ENCODE assay signal across 19 mouse cellular contexts in the genomic region with DNA sequence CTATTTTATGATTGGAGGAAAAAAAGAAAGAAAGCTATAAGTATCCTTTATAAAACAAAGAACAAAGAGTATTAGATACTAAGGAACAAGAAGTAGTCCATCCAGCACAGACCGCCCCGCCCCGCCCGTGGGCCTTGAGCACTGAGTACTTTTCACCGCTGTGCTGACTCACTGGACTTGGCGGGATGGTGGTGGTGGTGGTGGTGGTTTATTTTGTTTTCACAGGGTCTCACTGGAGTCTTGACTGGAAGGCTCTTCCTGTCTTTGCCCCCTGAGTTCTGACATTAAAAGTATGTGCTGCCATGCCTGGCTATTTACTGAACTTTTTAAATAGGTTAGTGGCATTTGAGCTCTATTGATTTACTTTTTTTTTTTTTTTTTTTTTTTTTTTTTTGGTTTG. TPM values are rescaled to one million over a fixed set of nuclear protein-coding genes. Genes with fewer than 3 reads are reported as not detected.
A peak's percentile ranks its signal among the peaks of the same experiment; 100 is the strongest.
DNase-seq lines count a peak whose midpoint lies in the region; ATAC-seq lines count a peak whose summit lies in the region.
"Had no signal": no experiment of that assay in that cellular context is flagged by ENCODE, and none has a peak within 500 bp of the region (broad histone marks: within the 10 kb centered on the region; RNA-seq: fewer than 3 reads in every experiment).

No protein-coding gene starts in this region.

- DNase-seq in heart, embryonic 10.5 days (ENCODE audit: low spot score), result peak; percentile 62
- no peak for DNase-seq in heart, postnatal 14 days
- DNase-seq in 416B (ENCODE audit: low read depth), result peak; percentile 79
- DNase-seq in MEL-GATA-1-ER (ENCODE audit: extremely low read depth, low read depth), result peak; percentile 17
- no peak for DNase-seq in cerebellum, adult 8-10 months
- DNase-seq: adrenal gland, postnatal 10 days; cerebellum, adult 18-20 months; cerebellum, postnatal 14 days; gastrocnemius, postnatal 14 days; kidney, adult 2 months had no signal

- H3K36me3 ChIP-seq in heart, embryonic 10.5 days, result peaks cover 79% of the 10 kb centered on the region
- peaks cover 49% of the 10 kb centered on the region for H3K36me3 ChIP-seq in neural tube, embryonic 15.5 days

- H3K9ac ChIP-seq in neural tube, embryonic 15.5 days (replicated peaks), result no peak overlapping the region
- H3K9ac ChIP-seq: embryonic facial prominence, embryonic 12.5 days; heart, embryonic 15.5 days; hindbrain, embryonic 14.5 days had no signal

- intact Hi-C loops in heart, postnatal 14 days (cut with DNase I), result no loop called here

- H3K27ac ChIP-seq in heart, embryonic 10.5 days, result no peak overlapping the region
- no peak overlapping the region for H3K27ac ChIP-seq in neural tube, embryonic 15.5 days (replicated peaks)
- H3K27ac ChIP-seq: embryonic facial prominence, embryonic 12.5 days; heart, embryonic 15.5 days; hindbrain, embryonic 10.5 days; hindbrain, embryonic 14.5 days had no signal

- no peak overlapping the region for H3K4me2 ChIP-seq in neural tube, embryonic 15.5 days
- H3K4me2 ChIP-seq: embryonic facial prominence, embryonic 12.5 days; heart, embryonic 15.5 days; hindbrain, embryonic 14.5 days had no signal

- no peaks in the 10 kb centered on the region for H3K4me1 ChIP-seq in heart, embryonic 10.5 days
- H3K4me1 ChIP-seq in neural tube, embryonic 15.5 days, result no peaks in the 10 kb centered on the region
- H3K4me1 ChIP-seq: embryonic facial prominence, embryonic 12.5 days; heart, embryonic 15.5 days; hindbrain, embryonic 10.5 days had no signal

- H3K4me3 ChIP-seq in heart, embryonic 10.5 days, result no peak overlapping the region
- H3K4me3 ChIP-seq in neural tube, embryonic 15.5 days (replicated peaks), result no peak overlapping the region
- H3K4me3 ChIP-seq: embryonic facial prominence, embryonic 12.5 days; heart, embryonic 15.5 days; hindbrain, embryonic 10.5 days had no signal

- no peaks in the 10 kb centered on the region for H3K9me3 ChIP-seq in heart, embryonic 10.5 days
- H3K9me3 ChIP-seq in neural tube, embryonic 15.5 days (replicated peaks), result no peaks in the 10 kb centered on the region
- H3K9me3 ChIP-seq: embryonic facial prominence, embryonic 12.5 days; heart, embryonic 15.5 days; hindbrain, embryonic 10.5 days had no signal

- WGBS in heart, embryonic 10.5 days, result 90% methylated on average over 6 of the region's 6 CpGs
- WGBS in neural tube, embryonic 15.5 days, result 96% methylated on average over 6 of the region's 6 CpGs

- H3K27me3 ChIP-seq in heart, embryonic 10.5 days (ENCODE audit: insufficient read depth, poor library complexity, severe bottlenecking), result no peaks in the 10 kb centered on the region
- H3K27me3 ChIP-seq in neural tube, embryonic 15.5 days (replicated peaks), result no peaks in the 10 kb centered on the region
- H3K27me3 ChIP-seq: embryonic facial prominence, embryonic 12.5 days; heart, embryonic 15.5 days had no signal

- peak; percentile 44; the same call in 1 of the 2 replicates for ATAC-seq in megakaryocyte progenitor cell, adult 5-6 weeks (replicated peaks; ENCODE audit: poor library complexity)
- no peak for ATAC-seq in neural tube, embryonic 15.5 days (ENCODE audit: low FRiP score)
- ATAC-seq: forebrain, embryonic 16.5 days; intestine, embryonic 16.5 days had no signal

RNA-seq across cellular contexts. Expression of gene Pea15a, which starts 23.5 kb away (rescaled TPM):
- polyA plus RNA-seq in heart, embryonic 10.5 days (2016; fragmentation: Nextera tagmentation; extraction: Ambion mirVana), result 115 and 152 TPM in 2 replicates
- 10 to 100 TPM; 71.1 to 77.7 TPM for total RNA-seq in heart, postnatal 14 days (2021)
- total RNA-seq in megakaryocyte progenitor cell, adult 5-6 weeks (2015), result 3.1 and 4.9 TPM in 2 replicates
- total RNA-seq in megakaryocyte progenitor cell, adult 5-6 weeks (2017), result 2.2 and 2.6 TPM in 2 replicates
- 378 and 415 TPM in 2 replicates for polyA plus RNA-seq in neural tube, embryonic 15.5 days (2015; fragmentation: Nextera tagmentation; extraction: Ambion mirVana)

RNA-seq across cellular contexts. Expression of gene Dcaf8, which starts 35.2 kb away (rescaled TPM):
- 110 and 125 TPM in 2 replicates for polyA plus RNA-seq in heart, embryonic 10.5 days (2016; fragmentation: Nextera tagmentation; extraction: Ambion mirVana)
- total RNA-seq in heart, postnatal 14 days (2021), result 100 to 1,000 TPM; 117 to 122 TPM
- 26.0 and 46.0 TPM in 2 replicates for total RNA-seq in megakaryocyte progenitor cell, adult 5-6 weeks (2015)
- total RNA-seq in megakaryocyte progenitor cell, adult 5-6 weeks (2017), result 93.6 and 140 TPM in 2 replicates
- 84.5 and 93.4 TPM in 2 replicates for polyA plus RNA-seq in neural tube, embryonic 15.5 days (2015; fragmentation: Nextera tagmentation; extraction: Ambion mirVana)

RNA-seq across cellular contexts. Expression of gene Casq1, which starts 36.6 kb away (rescaled TPM):
- 225 and 307 TPM in 2 replicates for polyA plus RNA-seq in heart, embryonic 10.5 days (2016; fragmentation: Nextera tagmentation; extraction: Ambion mirVana)
- total RNA-seq in heart, postnatal 14 days (2021), result 10 to 100 TPM; 10.1 to 12.9 TPM
- not detected in 2 replicates for total RNA-seq in megakaryocyte progenitor cell, adult 5-6 weeks (2015)
- total RNA-seq in megakaryocyte progenitor cell, adult 5-6 weeks (2017), result not detected in 2 replicates
- 3.8 and 4.0 TPM in 2 replicates for polyA plus RNA-seq in neural tube, embryonic 15.5 days (2015; fragmentation: Nextera tagmentation; extraction: Ambion mirVana)
- total RNA-seq: granulocyte monocyte progenitor cell, adult 5-6 weeks had no signal

RNA-seq across cellular contexts. Expression of gene Pex19, which starts 56.5 kb away (rescaled TPM):
- polyA plus RNA-seq in heart, embryonic 10.5 days (2016; fragmentation: Nextera tagmentation; extraction: Ambion mirVana), result 154 and 161 TPM in 2 replicates
- 100 to 1,000 TPM; 122 to 124 TPM for total RNA-seq in heart, postnatal 14 days (2021)
- total RNA-seq in megakaryocyte progenitor cell, adult 5-6 weeks (2015), result 24.2 and 24.9 TPM in 2 replicates
- 31.2 and 38.4 TPM in 2 replicates for total RNA-seq in megakaryocyte progenitor cell, adult 5-6 weeks (2017)
- 154 and 162 TPM in 2 replicates for polyA plus RNA-seq in neural tube, embryonic 15.5 days (2015; fragmentation: Nextera tagmentation; extraction: Ambion mirVana)

Comparison
In these comparisons a context has a peak if more than half of its experiments do, and no peak if none do; other contexts are left out.
1. DNase-seq: peak in heart, embryonic 10.5 days (single experiment), 416B (single experiment) and MEL-GATA-1-ER (single experiment); none in heart, postnatal 14 days (0 of 2) and cerebellum, adult 8-10 months (single experiment).
2. RNA of gene Pea15a, which starts 23.5 kb away (total RNA-seq): 71.1 to 77.7 TPM in heart, postnatal 14 days; 2.2 to 4.9 TPM in megakaryocyte progenitor cell, adult 5-6 weeks; every median in the first group is over 10 times any median in the second.
3. RNA of gene Casq1, which starts 36.6 kb away (total RNA-seq): 10.1 to 12.9 TPM in heart, postnatal 14 days; not detected in megakaryocyte progenitor cell, adult 5-6 weeks; every median in the first group is over 10 times any median in the second.